Mouse (Mus musculus): Measurements from ENCODE around the gene Ptrhd1.

Ptrhd1 gene

DNA sequence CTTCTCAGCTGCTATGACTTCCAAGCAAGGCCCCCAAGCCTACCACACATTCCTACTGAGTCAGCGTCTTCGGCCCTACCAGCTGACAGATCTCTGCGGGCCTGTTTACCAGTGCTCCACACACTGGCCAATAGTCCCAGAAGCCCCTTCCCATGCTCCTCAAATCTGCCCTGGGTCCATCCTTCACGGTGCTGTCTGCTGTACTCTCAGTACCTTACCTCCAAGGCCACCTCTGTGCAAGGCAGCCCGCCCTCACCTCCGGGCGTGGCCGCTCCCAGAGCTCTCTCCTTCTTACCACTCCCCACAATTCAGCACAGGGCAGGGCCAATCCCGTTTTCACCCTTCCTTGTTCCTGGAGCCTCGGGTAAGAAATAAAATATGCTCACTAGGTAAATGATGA, 11.9 kb downstream of the Ptrhd1 start:
- no peak for DNase-seq (ENCODE audit: low spot score in 2 of 2)

DNA sequence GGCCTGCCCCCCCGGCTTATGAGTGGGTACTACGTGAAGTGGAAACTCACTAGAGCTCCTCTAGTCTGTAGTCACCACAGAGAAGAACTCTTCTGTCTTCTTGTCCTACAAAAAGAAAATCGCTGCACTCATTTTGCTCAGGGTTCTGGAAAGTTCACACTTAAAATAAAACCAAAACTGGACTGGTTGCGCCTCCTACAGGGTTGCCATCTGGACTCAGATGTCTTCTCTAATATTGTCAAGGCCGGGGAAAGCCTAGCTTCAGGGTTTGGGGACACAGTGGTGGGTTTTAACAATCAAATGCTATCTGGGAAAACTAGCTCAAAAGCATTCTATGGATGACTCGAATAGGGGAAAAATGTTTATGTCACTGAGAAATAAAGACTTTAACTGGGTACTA, 16.0 kb downstream of the Ptrhd1 start:
- no peak for DNase-seq (ENCODE audit: low spot score in 2 of 2)

DNA sequence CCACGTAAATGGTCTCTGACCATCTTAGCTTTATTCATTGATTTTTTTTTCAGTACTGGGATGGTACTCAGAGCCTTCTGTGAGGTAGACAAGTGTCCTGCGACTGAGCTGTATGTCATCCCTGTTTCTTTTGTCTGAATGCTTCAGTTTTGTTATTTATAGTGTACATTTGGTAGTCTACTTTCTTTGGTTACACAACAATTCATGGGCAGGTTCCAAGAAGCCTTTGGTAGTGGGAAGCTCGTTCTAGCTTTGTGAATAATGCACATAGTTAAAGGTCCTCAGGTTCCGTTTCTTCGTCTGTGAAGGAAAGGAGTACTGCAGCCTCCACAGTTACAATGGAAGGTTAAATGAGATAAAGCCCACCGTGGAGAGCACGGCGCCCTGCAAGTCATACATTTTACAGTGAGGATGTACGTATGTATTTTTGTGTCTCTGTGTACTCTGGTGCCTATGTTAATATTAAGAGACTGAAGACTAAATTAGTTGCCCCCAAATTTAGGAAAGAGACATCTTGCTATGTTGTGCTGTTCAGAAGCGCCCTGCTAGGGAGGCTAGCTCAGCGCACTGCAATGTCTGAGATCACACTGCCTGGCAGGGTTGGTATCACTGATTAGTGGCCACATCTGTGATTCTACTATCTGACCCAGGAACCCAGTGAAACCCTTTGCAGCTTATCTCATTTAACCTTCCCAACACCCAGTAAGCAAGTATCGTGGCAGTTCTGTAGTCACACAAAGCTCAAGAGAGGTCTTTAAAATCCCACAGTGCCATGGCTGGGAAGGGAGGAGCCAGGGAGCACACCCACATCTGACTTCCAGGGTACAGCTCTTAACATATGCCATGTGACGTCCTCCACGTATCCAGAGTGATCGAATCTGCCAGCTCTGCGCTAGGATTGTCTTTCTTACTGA, 19.2 kb downstream of the Ptrhd1 start:
- DNase-seq (ENCODE audit: low spot score in 2 of 2) = no peak

DNA sequence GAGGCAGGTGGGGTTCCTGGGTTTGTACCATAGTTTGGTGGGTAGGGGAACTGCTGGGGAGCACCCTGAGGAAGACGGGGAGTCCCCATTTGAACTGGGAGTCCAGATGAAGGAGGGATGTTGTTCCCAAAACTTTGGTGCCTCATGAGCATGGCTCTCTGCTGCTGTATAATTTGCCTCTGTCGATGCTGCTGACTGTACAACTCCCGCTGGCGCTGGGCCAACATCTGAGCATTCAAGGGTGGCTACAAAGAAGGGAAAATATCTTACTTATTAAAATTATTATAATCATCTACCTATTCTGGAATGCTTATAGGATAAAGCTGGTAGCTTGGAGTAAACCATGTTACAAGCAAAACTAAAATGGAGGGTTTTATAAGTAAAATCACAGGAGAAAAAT, 33.9 kb downstream of the Ptrhd1 start:
- DNase-seq (ENCODE audit: low spot score in 2 of 2) = no peak

DNA sequence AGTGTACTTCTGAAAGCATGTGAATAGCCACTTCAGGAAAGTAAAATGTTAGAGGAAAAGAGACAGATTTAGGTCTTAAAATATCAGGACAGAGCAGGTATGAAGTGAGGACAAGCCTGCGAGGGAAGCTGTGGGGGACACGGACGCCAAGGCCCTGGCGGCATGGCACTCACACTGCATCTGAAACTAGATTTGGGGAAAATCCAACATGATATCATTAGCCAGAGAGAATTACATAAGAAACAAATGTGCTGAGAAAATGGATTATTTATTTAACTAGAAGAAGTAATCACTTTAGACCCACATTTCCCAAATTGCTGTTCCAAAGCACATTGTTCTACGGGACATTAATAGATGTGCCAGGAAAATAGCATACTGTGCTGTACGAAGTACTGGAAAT, 37.3 kb downstream of the Ptrhd1 start:
- no peak for DNase-seq (ENCODE audit: low spot score in 2 of 2)

DNA sequence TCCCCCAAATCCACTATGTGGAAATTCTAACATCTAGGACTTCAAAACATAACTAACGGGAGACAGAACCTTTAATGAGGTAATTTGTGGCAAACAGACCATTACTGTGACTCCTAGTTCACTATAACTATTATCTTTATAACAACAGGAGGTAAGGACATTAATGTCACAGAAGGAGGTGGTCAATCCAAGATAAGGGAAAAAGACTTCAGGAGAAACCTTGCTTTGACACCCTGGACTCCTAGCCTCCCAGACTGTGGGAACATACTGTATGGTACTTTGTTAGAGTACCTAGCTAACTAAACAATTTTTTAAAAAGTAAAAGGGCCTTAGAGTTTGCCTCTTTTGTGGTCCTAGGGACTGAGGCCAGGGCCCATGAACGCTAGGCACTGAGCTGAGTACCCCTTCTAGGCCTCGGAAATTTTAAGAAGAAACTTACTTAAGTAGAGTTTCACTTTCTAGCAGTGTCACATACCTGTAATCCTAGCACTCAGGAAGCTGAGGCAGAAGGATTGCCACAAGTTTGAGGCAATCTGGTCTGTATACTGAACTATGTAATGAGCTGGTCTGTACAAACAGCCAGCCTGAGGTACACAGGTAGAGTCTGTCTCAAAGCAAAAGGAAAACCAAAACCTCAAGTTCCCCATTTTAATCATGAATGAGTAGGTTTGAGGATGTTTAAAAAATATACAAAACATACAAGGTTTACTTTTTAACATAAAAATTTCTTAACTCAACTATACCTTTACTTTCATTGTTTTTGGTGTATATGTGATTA, 45.3 kb downstream of the Ptrhd1 start:
- DNase-seq (ENCODE audit: low spot score in 2 of 2) = peak in 1 of 2 experiments; percentile 21

DNA sequence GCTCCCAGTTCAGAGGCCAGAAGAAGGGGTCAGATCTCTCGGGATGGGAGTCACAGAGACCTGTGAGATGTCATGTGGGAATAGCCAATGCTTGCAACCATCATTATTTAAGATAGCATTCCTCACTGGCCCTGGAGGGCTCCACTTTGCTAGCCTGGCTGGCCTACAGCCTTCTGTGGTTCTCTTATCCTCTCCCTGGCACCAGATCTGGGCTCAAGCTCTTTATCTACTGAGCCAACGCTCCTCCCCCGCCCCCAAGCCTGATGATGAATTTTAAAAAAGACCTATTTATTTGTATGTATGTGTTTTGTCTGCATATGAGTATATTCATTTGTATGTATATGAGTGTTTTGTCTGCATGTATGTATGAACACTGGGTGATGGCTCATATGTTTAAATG, 46.1 kb downstream of the Ptrhd1 start:
- DNase-seq (ENCODE audit: low spot score in 2 of 2) = no peak

DNA sequence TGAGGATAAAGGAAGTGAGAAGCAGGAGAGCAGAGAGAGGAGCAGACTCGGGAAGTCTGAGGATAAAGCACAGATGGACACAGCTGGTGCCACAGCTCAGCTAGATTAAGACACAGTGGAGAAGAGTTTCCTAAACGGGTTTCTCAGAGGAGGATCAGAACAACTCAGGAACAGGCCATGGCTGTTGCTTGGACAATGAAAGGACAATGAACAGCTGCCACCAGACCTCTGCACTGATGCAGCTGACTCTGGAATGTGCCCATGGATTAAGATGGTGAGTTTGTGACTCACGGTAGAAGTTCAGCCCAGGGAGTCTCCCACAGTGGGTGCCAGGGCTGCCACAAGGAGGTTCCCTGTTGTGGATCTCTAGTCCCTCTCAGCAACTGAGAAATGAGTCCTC, 51.4 kb downstream of the Ptrhd1 start:
- DNase-seq (ENCODE audit: low spot score in 2 of 2) = no peak

All from natural killer cell, adult 2 months (primary cell).